Mouse (Mus musculus): ENCODE measurements around the gene Abcc2. TPM values are rescaled to one million over a fixed set of nuclear protein-coding genes. Genes with fewer than 3 reads are reported as not detected.

Abcc2 gene
- polyA plus RNA-seq, 1 experiment, result not detected

- Histone ChIP-seq H3K4me3 (ENCODE audit: insufficient read depth, poor library complexity, severe bottlenecking) (no peak overlapping the region), H3K36me3 (ENCODE audit: control insufficient read depth, insufficient read depth) (no peaks in the 10 kb centered on the region), H3ac (ENCODE audit: control insufficient read depth, insufficient read length, low read depth) (no peak overlapping the region), H3K79me2 (ENCODE audit: control insufficient read depth, insufficient read depth) (no peaks in the 10 kb centered on the region), H3K79me3 (ENCODE audit: low read depth) (no peaks in the 10 kb centered on the region), H3K27me3 (ENCODE audit: control insufficient read depth, insufficient read depth, insufficient read length) (no peaks in the 10 kb centered on the region)
- TF ChIP-seq CTCF (IDR thresholded peaks at IDR 0.05; ENCODE audit: control insufficient read depth, insufficient read depth, insufficient read length) (no peak), MAX (IDR thresholded peaks at IDR 0.05) (no peak), USF1 (IDR thresholded peaks at IDR 0.05; ENCODE audit: low read depth) (no peak)
These were observed 102.9 kb downstream of the Abcc2 start for GRCm38 (mm10) chr19:43884668-43885498.

- Histone ChIP-seq H3K79me2 (ENCODE audit: control insufficient read depth, insufficient read depth) (no peaks in the 10 kb centered on the region), H3K36me3 (ENCODE audit: control insufficient read depth, insufficient read depth) (no peaks in the 10 kb centered on the region), H3K79me3 (ENCODE audit: low read depth) (no peaks in the 10 kb centered on the region), H3K4me3 (ENCODE audit: insufficient read depth, poor library complexity, severe bottlenecking) (no peak overlapping the region), H3ac (ENCODE audit: control insufficient read depth, insufficient read length, low read depth) (no peak overlapping the region), H3K27me3 (ENCODE audit: control insufficient read depth, insufficient read depth, insufficient read length) (no peaks in the 10 kb centered on the region)
- TF ChIP-seq MAX (IDR thresholded peaks at IDR 0.05) (no peak), CEBPB (IDR thresholded peaks at IDR 0.05; ENCODE audit: low read depth) (peak; percentile 63), MYOG (IDR thresholded peaks at IDR 0.05; ENCODE audit: control insufficient read depth, extremely low read depth, insufficient read length) (no peak), CTCF (IDR thresholded peaks at IDR 0.05; ENCODE audit: control insufficient read depth, insufficient read depth, insufficient read length) (no peak), FOSL1 (IDR thresholded peaks at IDR 0.05; ENCODE audit: insufficient read depth, low read length, poor library complexity, severe bottlenecking) (no peak)
These were observed 104.5 kb downstream of the Abcc2 start for GRCm38 (mm10) chr19:43886371-43887099.

DNA sequence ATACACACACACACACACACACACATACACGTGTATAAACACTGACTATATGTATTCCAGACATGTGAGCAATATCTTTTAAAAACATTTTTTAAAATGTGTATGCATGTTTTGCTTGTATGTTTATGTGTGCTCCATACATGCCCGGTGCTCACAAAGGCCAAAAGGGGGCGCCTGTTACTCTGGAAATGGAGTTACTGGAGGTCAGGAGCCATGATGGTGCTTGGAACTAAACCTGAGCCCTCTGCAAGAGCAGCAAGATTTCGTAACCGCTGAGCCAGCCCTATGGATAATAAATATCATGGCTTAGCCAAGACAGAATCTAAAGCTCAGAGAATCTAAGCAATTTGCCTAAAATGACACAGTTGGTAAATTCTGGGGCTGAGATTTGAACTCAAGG lies 105.2 kb downstream of the Abcc2 start:
- Histone ChIP-seq H3K79me3 (ENCODE audit: low read depth) (no peaks in the 10 kb centered on the region), H3K79me2 (ENCODE audit: control insufficient read depth, insufficient read depth) (no peaks in the 10 kb centered on the region), H3ac (ENCODE audit: control insufficient read depth, insufficient read length, low read depth) (no peak overlapping the region), H3K4me3 (ENCODE audit: insufficient read depth, poor library complexity, severe bottlenecking) (no peak overlapping the region), H3K27me3 (ENCODE audit: control insufficient read depth, insufficient read depth, insufficient read length) (no peaks in the 10 kb centered on the region), H3K36me3 (ENCODE audit: control insufficient read depth, insufficient read depth) (no peaks in the 10 kb centered on the region)
- TF ChIP-seq MYOG (IDR thresholded peaks at IDR 0.05; ENCODE audit: control insufficient read depth, extremely low read depth, insufficient read length) (no peak), MYOD1 (IDR thresholded peaks at IDR 0.05; ENCODE audit: control insufficient read depth, insufficient read length, low read depth) (no peak), CTCF (IDR thresholded peaks at IDR 0.05; ENCODE audit: control insufficient read depth, insufficient read depth, insufficient read length) (no peak), USF1 (IDR thresholded peaks at IDR 0.05; ENCODE audit: low read depth) (no peak), MAX (IDR thresholded peaks at IDR 0.05) (no peak), FOSL1 (IDR thresholded peaks at IDR 0.05; ENCODE audit: insufficient read depth, low read length, poor library complexity, severe bottlenecking) (no peak), CEBPB (IDR thresholded peaks at IDR 0.05; ENCODE audit: low read depth) (no peak)

DNA sequence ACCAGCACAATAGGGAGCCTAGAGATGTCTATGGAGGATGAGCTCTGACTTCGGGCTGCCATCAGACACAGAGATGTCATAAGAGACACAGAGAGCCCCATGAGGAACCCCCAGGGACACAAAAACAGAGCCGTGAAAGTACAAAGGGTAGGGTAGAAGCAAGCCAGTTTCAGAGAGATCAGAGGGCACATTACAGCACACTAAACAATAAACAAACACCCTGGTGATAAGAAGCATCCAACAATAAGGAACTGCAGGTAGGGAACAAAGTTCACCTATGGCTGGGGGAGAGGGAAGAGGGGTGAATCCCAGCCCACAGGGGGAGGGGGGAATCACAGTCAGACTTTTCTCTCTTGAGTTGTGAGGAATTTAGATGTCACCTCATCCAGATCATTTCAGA lies 105.7 kb downstream of the Abcc2 start:
- H3K79me3 ChIP-seq (ENCODE audit: low read depth), result no peaks in the 10 kb centered on the region
- no peaks in the 10 kb centered on the region for H3K79me2 ChIP-seq (ENCODE audit: control insufficient read depth, insufficient read depth)
- no peak for TF ChIP-seq MYOD1 (IDR thresholded peaks at IDR 0.05; ENCODE audit: control insufficient read depth, insufficient read length, low read depth)
- TF ChIP-seq USF1 (IDR thresholded peaks at IDR 0.05; ENCODE audit: low read depth), result no peak
- TF ChIP-seq MYOG (IDR thresholded peaks at IDR 0.05; ENCODE audit: control insufficient read depth, extremely low read depth, insufficient read length), result no peak
- TF ChIP-seq CEBPB (IDR thresholded peaks at IDR 0.05; ENCODE audit: low read depth), result no peak
- TF ChIP-seq FOSL1 (IDR thresholded peaks at IDR 0.05; ENCODE audit: insufficient read depth, low read length, poor library complexity, severe bottlenecking), result no peak
- no peak for TF ChIP-seq MAX (IDR thresholded peaks at IDR 0.05)
- TF ChIP-seq CTCF (IDR thresholded peaks at IDR 0.05; ENCODE audit: control insufficient read depth, insufficient read depth, insufficient read length), result no peak

More for the DNA sequence above, 105.7 kb downstream of the Abcc2 start:
- Histone ChIP-seq H3K27me3 (ENCODE audit: control insufficient read depth, insufficient read depth, insufficient read length) (no peaks in the 10 kb centered on the region), H3ac (ENCODE audit: control insufficient read depth, insufficient read length, low read depth) (no peak overlapping the region), H3K36me3 (ENCODE audit: control insufficient read depth, insufficient read depth) (no peaks in the 10 kb centered on the region), H3K4me3 (ENCODE audit: insufficient read depth, poor library complexity, severe bottlenecking) (no peak overlapping the region)

Other genes with a start within 250 kb of the Abcc2 start
- 0.02 TPM for gene Nkx2-3, start 169.9 kb upstream of the Abcc2 start, polyA plus RNA-seq (2012; fragmentation: generic; extraction: Trizol)
- 23.0 TPM for gene Slc25a28, start 107.3 kb upstream of the Abcc2 start, polyA plus RNA-seq (2012; fragmentation: generic; extraction: Trizol)
- gene Entpd7, start 92.5 kb upstream of the Abcc2 start, polyA plus RNA-seq (2012; fragmentation: generic; extraction: Trizol), result 4.3 TPM
- 5.6 TPM for gene Cutc, start 29.2 kb upstream of the Abcc2 start, polyA plus RNA-seq (2012; fragmentation: generic; extraction: Trizol)
- 6.3 TPM for gene Cox15, start 29.2 kb upstream of the Abcc2 start, polyA plus RNA-seq (2012; fragmentation: generic; extraction: Trizol)
- 8.5 TPM for gene Dnmbp, start 158.0 kb downstream of the Abcc2 start, polyA plus RNA-seq (2012; fragmentation: generic; extraction: Trizol)
- gene Cpn1, start 204.4 kb downstream of the Abcc2 start, polyA plus RNA-seq (2012; fragmentation: generic; extraction: Trizol), result 0.09 TPM
- gene Cyp2c23, start 247.0 kb downstream of the Abcc2 start, polyA plus RNA-seq (2012; fragmentation: generic; extraction: Trizol), result not detected